Mouse (Mus musculus) heart, embryonic 13.5 days (tissue): ENCODE measurements around the gene Vmn1r40. TPM values are rescaled to one million over a fixed set of nuclear protein-coding genes. Genes with fewer than 3 reads are reported as not detected.

Experiments
- polyA plus RNA-seq: library from polyadenylated mRNA; unstranded; fragments of >200 nt; fragmentation: Nextera tagmentation; extraction: Ambion mirVana; gene quantifications from 2 replicates; pipeline ENCODE4 v1.2.1, GENCODE M21; 2015

Gene Vmn1r40
- polyA plus RNA-seq, 1 experiment from 2014 or later, result not detected

Other genes with a start within 250 kb of the Vmn1r40 start
- gene Chchd6, start 111.9 kb upstream of the Vmn1r40 start, polyA plus RNA-seq, result 46.3 and 50.3 TPM in 2 replicates
- 9.1 and 9.6 TPM in 2 replicates for gene Txnrd3, start 63.6 kb upstream of the Vmn1r40 start, polyA plus RNA-seq
- not detected in 2 replicates for gene Vmn1r41, start 33.2 kb downstream of the Vmn1r40 start, polyA plus RNA-seq
- not detected in 2 replicates for gene Vmn1r42, start 168.9 kb downstream of the Vmn1r40 start, polyA plus RNA-seq
- not detected in 2 replicates for gene Vmn1r43, start 168.9 kb downstream of the Vmn1r40 start, polyA plus RNA-seq
- not detected in 2 replicates for gene Vmn1r44, start 176.1 kb downstream of the Vmn1r40 start, polyA plus RNA-seq
- gene Vmn1r45, start 233.1 kb downstream of the Vmn1r40 start, polyA plus RNA-seq, result not detected in 2 replicates